Mouse (Mus musculus): ENCODE measurements around the gene Ccl22. TPM values are rescaled to one million over a fixed set of nuclear protein-coding genes. Genes with fewer than 3 reads are reported as not detected.

The Ccl22 gene
- polyA plus RNA-seq, 1 experiment from 2014 or later, result not detected

- Histone ChIP-seq H3K27ac (0 out of 2 replicates have a peak overlapping the region, but pooled peaks have one; percentile 22), H3K27me3 (ENCODE audit: insufficient read depth, poor library complexity, severe bottlenecking) (no peaks in the 10 kb centered on the region), H3K4me1 (peaks cover 32% of the 10 kb centered on the region), H3K36me3 (no peaks in the 10 kb centered on the region), H3K4me3 (no peak overlapping the region), H3K9me3 (no peaks in the 10 kb centered on the region)
- DNase-seq (ENCODE audit: low spot score), result no peak
- WGBS, result 64% methylated on average over 9 of the region's 9 CpGs
Measured at GRCm38 (mm10) chr8:94706732-94707395, 38.5 kb upstream of the Ccl22 start.

GRCm38 (mm10) chr8:94710336-94710735 lies 35.1 kb upstream of the Ccl22 start:
- Histone ChIP-seq H3K9me3 (no peaks in the 10 kb centered on the region), H3K36me3 (no peaks in the 10 kb centered on the region), H3K27ac (no peak overlapping the region), H3K4me3 (no peak overlapping the region), H3K27me3 (ENCODE audit: insufficient read depth, poor library complexity, severe bottlenecking) (peaks cover 1% of the 10 kb centered on the region; the same call in 1 of the 2 replicates), H3K4me1 (peaks cover 27% of the 10 kb centered on the region)
- no peak for DNase-seq (ENCODE audit: low spot score)
- 62% methylated on average over 8 of the region's 8 CpGs for WGBS

DNA sequence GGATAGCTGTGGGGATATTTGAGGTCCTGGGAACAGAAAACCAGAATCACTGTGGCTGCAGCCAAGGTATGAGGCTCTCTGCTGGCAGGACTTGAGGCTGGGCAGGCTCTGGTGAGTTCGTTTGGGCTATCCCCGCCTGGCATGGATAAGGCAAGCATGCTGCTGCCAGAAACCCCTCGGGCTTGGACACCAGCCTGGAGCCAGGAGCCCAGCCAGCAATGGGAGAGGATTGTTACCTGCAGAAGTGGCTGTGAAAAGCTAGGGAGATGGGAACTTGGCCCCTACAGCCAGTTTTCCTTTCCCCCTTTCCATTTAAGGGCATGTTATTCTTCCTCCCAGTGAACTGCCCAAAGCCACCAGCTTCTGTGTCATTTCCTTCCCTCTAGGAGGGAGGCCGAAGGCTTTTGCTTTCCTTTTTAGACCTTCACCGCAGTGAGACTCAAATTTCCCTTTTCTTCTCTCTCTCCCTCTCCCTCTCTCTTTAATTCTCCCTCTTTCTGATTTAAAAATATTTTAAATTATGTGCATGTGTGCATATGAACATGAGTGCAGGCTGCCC lies 34.2 kb upstream of the Ccl22 start:
- Histone ChIP-seq H3K9me3 (no peaks in the 10 kb centered on the region), H3K4me3 (no peak overlapping the region), H3K36me3 (no peaks in the 10 kb centered on the region), H3K27me3 (ENCODE audit: insufficient read depth, poor library complexity, severe bottlenecking) (peaks cover 6% of the 10 kb centered on the region; the same call in 1 of the 2 replicates), H3K27ac (no peak overlapping the region), H3K4me1 (peaks cover 20% of the 10 kb centered on the region)
- DNase-seq (ENCODE audit: low spot score), result no peak
- WGBS, result 45% methylated on average over 5 of the region's 5 CpGs

- WGBS, result 66% methylated on average over 5 of the region's 5 CpGs
- Histone ChIP-seq H3K27ac (no peak overlapping the region), H3K27me3 (ENCODE audit: insufficient read depth, poor library complexity, severe bottlenecking) (peaks cover 6% of the 10 kb centered on the region; the same call in 1 of the 2 replicates)
Measured at GRCm38 (mm10) chr8:94714556-94714955, 30.8 kb upstream of the Ccl22 start.

GRCm38 (mm10) chr8:94715871-94716270 lies 29.5 kb upstream of the Ccl22 start:
- Histone ChIP-seq H3K27ac (no peak overlapping the region), H3K27me3 (ENCODE audit: insufficient read depth, poor library complexity, severe bottlenecking) (peaks cover 6% of the 10 kb centered on the region; the same call in 1 of the 2 replicates), H3K4me1 (0 out of 2 replicates have a peak, but pooled peaks cover 4% of the 10 kb centered on the region), H3K9me3 (no peaks in the 10 kb centered on the region), H3K4me3 (no peak overlapping the region), H3K36me3 (no peaks in the 10 kb centered on the region)
- 74% methylated on average over 3 of the region's 3 CpGs for WGBS
- no peak for DNase-seq (ENCODE audit: low spot score)

More at GRCm38 (mm10) chr8:94714556-94714955, 30.8 kb upstream of the Ccl22 start:
- Histone ChIP-seq H3K36me3 (no peaks in the 10 kb centered on the region), H3K9me3 (no peaks in the 10 kb centered on the region), H3K4me3 (no peak overlapping the region), H3K4me1 (peaks cover 8% of the 10 kb centered on the region; the same call in 1 of the 2 replicates)
- no peak for DNase-seq (ENCODE audit: low spot score)

GRCm38 (mm10) chr8:94716841-94717240 lies 28.5 kb upstream of the Ccl22 start:
- Histone ChIP-seq H3K4me1 (no peaks in the 10 kb centered on the region), H3K27me3 (ENCODE audit: insufficient read depth, poor library complexity, severe bottlenecking) (peaks cover 6% of the 10 kb centered on the region; the same call in 1 of the 2 replicates), H3K9me3 (no peaks in the 10 kb centered on the region), H3K36me3 (no peaks in the 10 kb centered on the region), H3K27ac (no peak overlapping the region), H3K4me3 (no peak overlapping the region)
- 86% methylated on average over 1 of the region's 1 CpGs for WGBS
- no peak for DNase-seq (ENCODE audit: low spot score)

- no peak for DNase-seq (ENCODE audit: low spot score)
- 79% methylated on average over 5 of the region's 5 CpGs for WGBS
- no peaks in the 10 kb centered on the region for H3K36me3 ChIP-seq
- H3K27me3 ChIP-seq (ENCODE audit: insufficient read depth, poor library complexity, severe bottlenecking), result no peaks in the 10 kb centered on the region
- no peak overlapping the region for H3K4me3 ChIP-seq
- no peak overlapping the region for H3K27ac ChIP-seq
- peaks cover 5% of the 10 kb centered on the region for H3K4me1 ChIP-seq
- no peaks in the 10 kb centered on the region for H3K9me3 ChIP-seq
Measured at GRCm38 (mm10) chr8:94725998-94726397, 19.4 kb upstream of the Ccl22 start.

DNA sequence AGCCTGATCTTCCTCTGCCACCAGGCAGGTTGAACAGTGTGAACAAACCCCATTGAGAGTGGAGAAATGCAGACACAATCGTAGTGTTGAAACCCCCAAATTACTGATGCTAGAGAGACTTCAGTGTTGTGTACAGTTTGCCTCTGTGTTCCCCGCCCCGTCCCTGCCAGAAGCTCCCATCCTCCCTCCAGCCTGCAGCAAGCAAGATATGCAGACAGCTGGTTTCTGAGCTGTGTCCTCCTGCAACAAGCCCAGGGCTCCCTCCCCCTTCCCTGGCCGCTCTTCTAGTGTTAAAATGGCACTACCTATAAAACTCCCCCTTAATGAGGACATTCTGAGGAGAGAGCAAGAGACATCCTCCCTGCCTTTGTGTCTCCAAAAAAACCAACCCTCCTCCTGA lies 16.1 kb upstream of the Ccl22 start:
- no peak overlapping the region for H3K4me3 ChIP-seq
- no peaks in the 10 kb centered on the region for H3K27me3 ChIP-seq (ENCODE audit: insufficient read depth, poor library complexity, severe bottlenecking)
- no peaks in the 10 kb centered on the region for H3K9me3 ChIP-seq
- peaks cover 13% of the 10 kb centered on the region for H3K4me1 ChIP-seq
- H3K36me3 ChIP-seq, result no peaks in the 10 kb centered on the region
- no peak for DNase-seq (ENCODE audit: low spot score)
- WGBS, result 54% methylated on average over 4 of the region's 4 CpGs
- H3K27ac ChIP-seq, result no peak overlapping the region

DNA sequence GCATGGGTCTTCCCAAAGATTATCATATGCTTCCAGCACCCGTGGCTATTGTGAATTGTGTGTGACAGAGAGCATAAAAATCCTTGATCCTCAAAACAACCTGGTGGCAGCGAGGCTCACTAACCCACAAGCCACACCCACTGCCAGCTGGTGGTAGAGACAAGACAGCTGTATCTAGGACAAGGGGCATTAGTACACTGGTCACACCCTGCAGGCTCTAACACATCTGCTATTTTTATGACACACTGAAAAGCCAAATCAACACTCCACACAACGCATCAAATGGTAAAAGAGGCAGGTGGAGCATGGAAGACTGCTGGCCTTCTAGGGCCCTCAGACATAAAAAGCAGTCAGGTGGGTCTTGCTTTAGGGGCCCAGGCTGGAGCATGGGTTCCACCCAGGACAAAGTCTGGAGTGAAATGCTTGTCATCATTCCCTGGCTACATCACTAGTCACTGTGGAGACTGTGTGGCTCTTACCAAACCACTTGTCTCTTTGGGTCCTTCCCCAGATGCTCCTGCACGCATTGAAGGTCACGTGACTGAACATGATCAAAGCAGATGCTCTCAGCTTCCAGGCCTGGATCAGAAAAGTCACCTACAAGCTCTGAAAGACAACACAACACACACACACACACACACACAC lies 11.4 kb upstream of the Ccl22 start:
- WGBS, result 54% methylated on average over 5 of the region's 5 CpGs
- Histone ChIP-seq H3K9me3 (no peaks in the 10 kb centered on the region), H3K4me3 (no peak overlapping the region), H3K27ac (peak overlapping the region; percentile 57; the same call in 1 of the 2 replicates), H3K27me3 (ENCODE audit: insufficient read depth, poor library complexity, severe bottlenecking) (no peaks in the 10 kb centered on the region), H3K4me1 (peaks cover 19% of the 10 kb centered on the region), H3K36me3 (no peaks in the 10 kb centered on the region)
- peak; percentile 81 for DNase-seq (ENCODE audit: low spot score)

- no peaks in the 10 kb centered on the region for H3K9me3 ChIP-seq
- H3K4me3 ChIP-seq, result no peak overlapping the region
- DNase-seq (ENCODE audit: low spot score), result no peak
- WGBS, result 77% methylated on average over 7 of the region's 7 CpGs
- H3K4me1 ChIP-seq, result peaks cover 14% of the 10 kb centered on the region; the same call in 1 of the 2 replicates
- H3K36me3 ChIP-seq, result no peaks in the 10 kb centered on the region
- H3K27ac ChIP-seq, result peak overlapping the region; percentile 17; the same call in 1 of the 2 replicates
- H3K27me3 ChIP-seq (ENCODE audit: insufficient read depth, poor library complexity, severe bottlenecking), result no peaks in the 10 kb centered on the region
Measured at GRCm38 (mm10) chr8:94734735-94735350, 10.5 kb upstream of the Ccl22 start.

DNA sequence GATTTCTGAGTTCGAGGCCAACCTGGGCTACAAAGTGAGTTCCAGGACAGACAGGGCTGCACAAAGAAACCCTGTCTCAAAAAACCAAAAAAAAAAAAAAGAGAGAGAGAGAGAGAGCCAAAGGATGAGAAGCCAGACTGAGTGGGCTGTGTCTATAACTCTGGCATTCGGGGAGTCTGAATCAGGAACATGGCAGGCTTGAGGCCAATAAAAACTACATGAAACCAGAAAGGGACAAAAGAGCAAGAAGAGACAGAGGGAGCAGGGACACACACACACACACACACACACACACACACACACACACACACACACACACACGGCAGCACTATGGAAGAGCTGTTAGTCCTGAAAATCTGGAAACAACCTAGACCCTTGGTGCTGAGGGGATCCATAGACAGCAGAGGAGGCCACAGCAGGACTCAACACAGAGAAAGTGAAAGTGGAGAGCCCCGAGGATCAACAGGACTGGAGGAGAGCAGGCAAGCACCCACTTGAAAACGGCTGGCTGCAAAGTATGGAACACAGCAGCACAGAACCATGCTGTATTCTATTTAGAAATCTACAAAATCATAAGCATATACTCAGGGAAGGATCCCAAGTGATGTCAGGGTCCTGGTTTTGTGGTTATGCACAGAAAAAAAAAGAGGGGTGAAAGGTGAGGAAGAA lies 9.8 kb upstream of the Ccl22 start:
- no peak for DNase-seq (ENCODE audit: low spot score)
- H3K27me3 ChIP-seq (ENCODE audit: insufficient read depth, poor library complexity, severe bottlenecking), result no peaks in the 10 kb centered on the region
- peaks cover 14% of the 10 kb centered on the region; the same call in 1 of the 2 replicates for H3K4me1 ChIP-seq
- H3K4me3 ChIP-seq, result no peak overlapping the region
- 57% methylated on average over 5 of the region's 5 CpGs for WGBS
- H3K27ac ChIP-seq, result peak overlapping the region; percentile 64; the same call in 1 of the 2 replicates
- H3K9me3 ChIP-seq, result no peaks in the 10 kb centered on the region
- H3K36me3 ChIP-seq, result no peaks in the 10 kb centered on the region

DNA sequence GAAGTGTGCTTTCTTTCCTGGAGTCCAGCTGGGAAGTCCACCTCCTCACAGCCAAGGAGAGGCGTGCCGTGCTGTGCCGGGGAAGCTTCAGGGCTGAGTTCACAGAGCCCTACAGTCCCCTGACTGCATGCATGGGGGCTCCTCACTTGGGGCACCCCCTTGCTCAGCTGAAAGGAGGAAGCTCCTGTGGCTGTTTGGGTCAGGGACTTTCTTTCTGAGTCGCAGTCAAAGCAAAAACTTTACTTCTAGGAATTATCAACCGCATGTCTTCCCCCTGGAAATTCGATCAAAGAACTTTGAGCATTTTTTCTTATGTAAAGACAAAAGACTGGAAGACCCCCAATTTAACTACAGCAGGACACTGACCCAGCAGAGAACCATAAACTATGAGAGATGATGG lies 5.6 kb upstream of the Ccl22 start:
- Histone ChIP-seq H3K9me3 (no peaks in the 10 kb centered on the region), H3K27ac (no peak overlapping the region), H3K27me3 (ENCODE audit: insufficient read depth, poor library complexity, severe bottlenecking) (0 out of 2 replicates have a peak, but pooled peaks cover under 1% of the 10 kb centered on the region), H3K36me3 (no peaks in the 10 kb centered on the region), H3K4me3 (no peak overlapping the region), H3K4me1 (peaks cover 5% of the 10 kb centered on the region; the same call in 1 of the 2 replicates)
- no peak for DNase-seq (ENCODE audit: low spot score)
- 86% methylated on average over 6 of the region's 6 CpGs for WGBS
